Mouse (Mus musculus): Measurements from ENCODE around the gene Nek1. TPM values are rescaled to one million over a fixed set of nuclear protein-coding genes. Genes with fewer than 3 reads are reported as not detected.
A peak's percentile ranks its signal among the peaks of the same experiment; 100 is the strongest.

Gene Nek1
- polyA plus RNA-seq, 1 experiment from 2014 or later, result 7.8 TPM

GRCm38 (mm10) chr8:61110496-61110895 lies 117.5 kb downstream of the Nek1 start:
- H3K9me3 ChIP-seq (ENCODE audit: control insufficient read depth, low read length), result no peaks in the 10 kb centered on the region
- no peak for TF ChIP-seq EP300 (optimal IDR thresholded peaks at IDR 0.05)
- no peak for TF ChIP-seq CTCF (IDR thresholded peaks at IDR 0.05; ENCODE audit: low read depth)
- no peaks in the 10 kb centered on the region for H3K4me1 ChIP-seq (replicated peaks; ENCODE audit: control insufficient read depth, insufficient read depth)
- DNase-seq (ENCODE audit: low spot score) (no peak), ATAC-seq (ENCODE audit: low FRiP score, low TSS enrichment) (no peak)
- no peak overlapping the region for H3K4me3 ChIP-seq (ENCODE audit: low read depth, low read length)
- H3K27me3 ChIP-seq (ENCODE audit: control insufficient read depth, insufficient read depth, low read length), result no peaks in the 10 kb centered on the region
- no peak overlapping the region for H3K4me2 ChIP-seq (replicated peaks; ENCODE audit: low read depth)
- 0 out of 2 replicates have a peak, but pooled peaks cover 2% of the 10 kb centered on the region for H3K36me3 ChIP-seq (ENCODE audit: control insufficient read depth, insufficient read depth, low read length)
- no peak overlapping the region for H3K27ac ChIP-seq (replicated peaks)
- no peak overlapping the region for H3K9ac ChIP-seq (ENCODE audit: low read length)
- WGBS, result 86% methylated on average over 4 of the region's 4 CpGs

GRCm38 (mm10) chr8:61111940-61112339 lies 118.9 kb downstream of the Nek1 start:
- Histone ChIP-seq H3K27ac (replicated peaks) (no peak overlapping the region), H3K4me2 (replicated peaks; ENCODE audit: low read depth) (no peak overlapping the region), H3K4me3 (ENCODE audit: low read depth, low read length) (no peak overlapping the region), H3K27me3 (ENCODE audit: control insufficient read depth, insufficient read depth, low read length) (no peaks in the 10 kb centered on the region), H3K9ac (ENCODE audit: low read length) (no peak overlapping the region), H3K36me3 (ENCODE audit: control insufficient read depth, insufficient read depth, low read length) (0 out of 2 replicates have a peak, but pooled peaks cover under 1% of the 10 kb centered on the region), H3K4me1 (replicated peaks; ENCODE audit: control insufficient read depth, insufficient read depth) (no peaks in the 10 kb centered on the region), H3K9me3 (ENCODE audit: control insufficient read depth, low read length) (no peaks in the 10 kb centered on the region)
- ATAC-seq (ENCODE audit: low FRiP score, low TSS enrichment) (no peak), DNase-seq (ENCODE audit: low spot score) (no peak)
- WGBS, result 87% methylated on average over 4 of the region's 4 CpGs
- TF ChIP-seq EP300 (optimal IDR thresholded peaks at IDR 0.05) (no peak), CTCF (IDR thresholded peaks at IDR 0.05; ENCODE audit: low read depth) (no peak)

GRCm38 (mm10) chr8:61121631-61122030 lies 128.6 kb downstream of the Nek1 start:
- no peaks in the 10 kb centered on the region for H3K4me1 ChIP-seq (replicated peaks; ENCODE audit: control insufficient read depth, insufficient read depth)
- ATAC-seq (ENCODE audit: low FRiP score, low TSS enrichment) (no peak), DNase-seq (ENCODE audit: low spot score) (no peak)
- no peaks in the 10 kb centered on the region for H3K27me3 ChIP-seq (ENCODE audit: control insufficient read depth, insufficient read depth, low read length)
- no peak for TF ChIP-seq EP300 (optimal IDR thresholded peaks at IDR 0.05)
- no peak for TF ChIP-seq CTCF (IDR thresholded peaks at IDR 0.05; ENCODE audit: low read depth)
- H3K4me2 ChIP-seq (replicated peaks; ENCODE audit: low read depth), result no peak overlapping the region
- H3K36me3 ChIP-seq (ENCODE audit: control insufficient read depth, insufficient read depth, low read length), result 0 out of 2 replicates have a peak, but pooled peaks cover 3% of the 10 kb centered on the region
- H3K27ac ChIP-seq (replicated peaks), result no peak overlapping the region
- H3K9me3 ChIP-seq (ENCODE audit: control insufficient read depth, low read length), result no peaks in the 10 kb centered on the region
- H3K4me3 ChIP-seq (ENCODE audit: low read depth, low read length), result no peak overlapping the region
- no peak overlapping the region for H3K9ac ChIP-seq (ENCODE audit: low read length)
- WGBS, result 91% methylated on average over 1 of the region's 1 CpGs

GRCm38 (mm10) chr8:61127299-61127861 lies 134.4 kb downstream of the Nek1 start:
- DNase-seq (ENCODE audit: low spot score) (no peak), ATAC-seq (ENCODE audit: low FRiP score, low TSS enrichment) (no peak)
- 79% methylated on average over 2 of the region's 2 CpGs for whole genome bisulfite sequencing
- Histone ChIP-seq H3K4me2 (replicated peaks; ENCODE audit: low read depth) (no peak overlapping the region), H3K9ac (ENCODE audit: low read length) (no peak overlapping the region), H3K27me3 (ENCODE audit: control insufficient read depth, insufficient read depth, low read length) (no peaks in the 10 kb centered on the region), H3K27ac (replicated peaks) (no peak overlapping the region), H3K9me3 (ENCODE audit: control insufficient read depth, low read length) (no peaks in the 10 kb centered on the region), H3K4me3 (ENCODE audit: low read depth, low read length) (no peak overlapping the region), H3K36me3 (ENCODE audit: control insufficient read depth, insufficient read depth, low read length) (0 out of 2 replicates have a peak, but pooled peaks cover 3% of the 10 kb centered on the region), H3K4me1 (replicated peaks; ENCODE audit: control insufficient read depth, insufficient read depth) (no peaks in the 10 kb centered on the region)
- TF ChIP-seq CTCF (IDR thresholded peaks at IDR 0.05; ENCODE audit: low read depth), result no peak
- no peak for TF ChIP-seq EP300 (optimal IDR thresholded peaks at IDR 0.05)

- TF ChIP-seq CTCF (IDR thresholded peaks at IDR 0.05; ENCODE audit: low read depth) (no peak), EP300 (optimal IDR thresholded peaks at IDR 0.05) (no peak)
- H3K4me1 ChIP-seq (replicated peaks; ENCODE audit: control insufficient read depth, insufficient read depth), result no peaks in the 10 kb centered on the region
- no peaks in the 10 kb centered on the region for H3K27me3 ChIP-seq (ENCODE audit: control insufficient read depth, insufficient read depth, low read length)
- H3K4me2 ChIP-seq (replicated peaks; ENCODE audit: low read depth), result no peak overlapping the region
- H3K4me3 ChIP-seq (ENCODE audit: low read depth, low read length), result no peak overlapping the region
- DNase-seq (ENCODE audit: low spot score) (no peak), ATAC-seq (ENCODE audit: low FRiP score, low TSS enrichment) (no peak)
- no peak overlapping the region for H3K9ac ChIP-seq (ENCODE audit: low read length)
- no peak overlapping the region for H3K27ac ChIP-seq (replicated peaks)
- 67% methylated on average over 4 of the region's 4 CpGs for WGBS
- H3K36me3 ChIP-seq (ENCODE audit: control insufficient read depth, insufficient read depth, low read length), result no peaks in the 10 kb centered on the region
- H3K9me3 ChIP-seq (ENCODE audit: control insufficient read depth, low read length), result no peaks in the 10 kb centered on the region
These were observed 139.7 kb downstream of the Nek1 start for GRCm38 (mm10) chr8:61132561-61133134.

- H3K36me3 ChIP-seq (ENCODE audit: control insufficient read depth, insufficient read depth, low read length), result no peaks in the 10 kb centered on the region
- no peaks in the 10 kb centered on the region for H3K27me3 ChIP-seq (ENCODE audit: control insufficient read depth, insufficient read depth, low read length)
- no peaks in the 10 kb centered on the region for H3K9me3 ChIP-seq (ENCODE audit: control insufficient read depth, low read length)
- DNase-seq (ENCODE audit: low spot score) (no peak), ATAC-seq (ENCODE audit: low FRiP score, low TSS enrichment) (peak; percentile 38; the same call in 1 of the 2 replicates)
- no peak overlapping the region for H3K4me2 ChIP-seq (replicated peaks; ENCODE audit: low read depth)
- no peak overlapping the region for H3K9ac ChIP-seq (ENCODE audit: low read length)
- no peak overlapping the region for H3K4me3 ChIP-seq (ENCODE audit: low read depth, low read length)
- H3K27ac ChIP-seq (replicated peaks), result no peak overlapping the region
- H3K4me1 ChIP-seq (replicated peaks; ENCODE audit: control insufficient read depth, insufficient read depth), result no peaks in the 10 kb centered on the region
- 76% methylated on average over 6 of the region's 6 CpGs for WGBS
- TF ChIP-seq CTCF (IDR thresholded peaks at IDR 0.05; ENCODE audit: low read depth) (no peak), EP300 (optimal IDR thresholded peaks at IDR 0.05) (no peak)
These were observed 148.9 kb downstream of the Nek1 start for GRCm38 (mm10) chr8:61141869-61142268.

All from stomach, postnatal 0 days (tissue).